Mouse (Mus musculus): Measurements from ENCODE around the gene Zfp982. TPM values are rescaled to one million over a fixed set of nuclear protein-coding genes. Genes with fewer than 3 reads are reported as not detected.
"Not testable (repeated sequence)": the region's sequence is repeated elsewhere in the genome, so short reads cannot be mapped to it uniquely, and the experiment has no call there.

Gene Zfp982
- 13.0 and 14.9 TPM in 2 replicates for total RNA-seq (2021)
- long read RNA-seq, experiment 1, partial matches to known transcripts: 0 of 1 reads
- long read RNA-seq, experiment 1, other reads (novel, unspliced or antisense): 1 of 1 reads
- long read RNA-seq, experiment 2, partial matches to known transcripts: 0 of 2 reads
- long read RNA-seq, experiment 2, other reads (novel, unspliced or antisense): 2 of 2 reads

DNA sequence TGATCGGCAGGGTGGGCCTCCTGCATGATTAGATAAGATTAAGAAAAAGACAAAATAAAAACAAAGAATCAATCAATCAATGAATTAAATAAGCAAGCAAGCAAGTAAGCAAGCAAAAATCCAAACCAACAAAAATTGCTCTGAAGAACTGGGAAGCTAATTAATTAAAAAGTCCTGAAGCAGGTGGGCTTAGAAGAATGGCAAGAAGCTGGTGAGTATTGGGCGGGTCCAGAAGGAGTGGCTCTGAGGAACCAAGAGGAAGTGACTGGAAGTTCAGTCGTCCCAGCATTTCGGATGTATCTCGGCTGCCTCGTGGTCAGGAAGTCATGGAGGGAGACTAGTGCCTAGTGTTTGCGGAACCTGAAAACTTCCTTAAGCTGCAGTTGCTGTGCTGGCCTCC lies at the start of gene Zfp982:
Gene Zfp982 (plus strand): TSS at position 301 of the 400 bp plus-strand sequence.
- DNase-seq: not testable (repeated sequence)

DNA sequence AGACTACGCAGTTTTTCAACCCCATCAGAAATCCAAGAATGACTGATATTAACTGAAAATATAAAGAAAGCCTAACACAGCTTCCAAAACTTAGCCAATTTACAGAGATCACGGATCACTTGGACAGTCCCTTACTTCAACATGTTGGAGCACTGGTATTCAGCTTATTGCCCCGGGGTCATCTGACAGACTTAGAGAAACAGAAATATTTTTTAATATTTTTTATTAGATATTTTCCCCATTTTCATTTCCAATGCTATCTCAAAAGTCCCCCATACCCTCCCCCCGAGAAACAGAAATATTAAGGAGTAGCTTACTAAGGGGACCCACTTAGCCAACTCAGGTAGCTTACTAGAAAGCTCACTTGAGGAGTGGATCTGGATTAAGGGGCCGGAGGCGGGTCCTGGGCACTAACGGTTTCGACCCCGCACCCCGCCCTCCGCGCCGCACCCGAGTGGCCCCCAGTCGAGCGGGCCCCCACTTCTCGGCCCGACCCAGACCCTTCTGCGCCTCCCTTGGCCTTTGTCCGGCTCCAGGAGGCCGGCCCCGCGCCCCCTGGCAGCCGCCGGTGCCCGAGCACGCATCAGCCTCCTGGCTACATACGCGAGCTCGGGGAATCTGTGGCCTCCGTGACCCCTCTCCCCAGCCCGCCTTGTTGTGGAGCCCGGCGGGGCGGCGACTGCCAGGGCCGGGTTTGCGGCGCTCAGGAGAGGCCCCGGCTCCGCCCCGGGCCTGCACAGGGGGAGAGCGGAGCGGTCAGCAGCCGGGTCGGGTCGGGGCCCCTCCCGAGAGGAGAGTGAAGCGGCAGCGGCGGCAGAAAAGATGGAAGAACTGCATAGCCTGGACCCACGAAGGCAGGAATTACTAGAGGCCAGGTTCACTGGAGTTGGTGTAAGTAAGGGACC lies 49.3 kb upstream of the Zfp982 start:
- peak; percentile 80 for DNase-seq

DNA sequence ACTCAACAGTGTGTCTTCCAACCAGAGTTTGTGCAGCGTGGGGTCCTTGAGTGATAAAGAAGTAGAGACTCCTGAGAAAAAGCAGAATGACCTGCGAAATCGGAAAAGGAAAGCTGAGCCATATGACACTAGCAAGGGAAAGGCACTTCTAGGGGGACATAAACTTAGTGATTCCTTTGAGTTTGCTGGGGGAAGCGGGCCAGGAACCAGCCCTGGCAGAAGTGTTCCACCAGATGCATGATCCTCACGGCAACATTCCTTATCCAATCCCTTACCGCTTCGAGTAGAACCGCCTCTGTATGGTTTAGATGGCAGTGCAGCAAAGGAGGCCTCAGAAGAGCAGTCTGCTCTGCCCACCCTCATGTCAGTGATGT lies 48.7 kb upstream of the Zfp982 start:
- peak; percentile 37 for DNase-seq

DNA sequence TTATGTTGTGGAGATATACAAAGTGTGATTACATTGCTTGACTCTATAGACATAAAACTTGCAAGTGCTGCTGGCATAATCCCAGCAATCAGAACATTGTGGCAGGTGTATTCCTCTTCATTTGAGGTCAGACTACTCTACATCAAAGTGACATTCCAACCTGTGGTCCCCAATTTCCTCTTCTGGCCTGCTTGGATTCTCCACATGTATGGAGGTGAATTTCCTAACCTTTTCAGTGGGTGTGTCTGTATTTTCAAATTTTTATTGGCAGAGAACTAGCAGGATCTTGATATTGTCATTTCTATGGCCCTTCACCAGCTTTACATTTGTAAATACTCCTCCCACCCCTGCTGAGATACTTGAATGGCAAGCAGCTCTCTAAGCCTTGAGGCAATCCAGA lies 46.8 kb upstream of the Zfp982 start:
- DNase-seq: not testable (repeated sequence)

DNA sequence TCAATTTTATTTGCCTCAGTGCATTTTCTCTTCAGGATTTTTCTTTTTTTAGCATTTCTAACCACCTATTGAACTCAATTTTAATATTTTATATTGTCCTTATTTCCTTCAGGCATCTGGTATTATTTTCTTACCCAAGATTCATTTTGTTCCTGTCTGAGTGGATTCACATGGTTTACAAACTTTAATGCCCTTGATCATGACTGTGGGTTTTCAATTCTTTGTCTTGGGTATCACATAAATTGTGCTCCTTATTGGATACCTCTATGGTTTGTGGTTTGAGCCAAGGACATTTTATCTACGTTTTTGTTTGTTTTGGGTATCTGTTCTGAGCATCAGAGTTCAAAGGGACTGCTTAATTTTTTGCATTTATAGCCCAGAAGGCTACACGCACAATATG lies 43.9 kb upstream of the Zfp982 start:
- DNase-seq: no peak

DNA sequence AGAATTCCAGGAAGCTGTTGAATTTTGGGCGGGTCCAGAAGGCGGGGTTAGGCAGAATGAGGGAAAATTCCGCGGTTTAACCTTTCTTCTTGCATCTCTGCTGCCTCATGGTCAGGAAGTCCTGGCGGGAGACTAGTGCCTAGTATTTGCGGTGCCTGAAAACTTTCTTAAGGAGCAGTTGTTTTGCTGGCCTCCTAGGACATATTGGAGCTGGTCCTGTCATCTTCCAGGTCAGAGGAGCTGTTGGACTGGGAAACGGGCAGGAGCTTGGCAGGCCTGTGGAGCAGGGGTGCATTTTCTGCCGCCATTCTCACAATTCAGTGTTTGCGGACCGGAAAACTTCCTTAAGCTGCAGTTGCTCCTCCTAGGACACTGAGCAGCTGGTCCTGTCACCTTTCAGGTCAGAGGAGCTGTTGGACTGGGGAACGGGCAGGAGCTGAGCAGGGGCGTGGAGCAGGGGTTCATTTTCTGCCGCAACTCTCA lies 43.1 kb upstream of the Zfp982 start:
- peak; percentile 14 for DNase-seq

DNA sequence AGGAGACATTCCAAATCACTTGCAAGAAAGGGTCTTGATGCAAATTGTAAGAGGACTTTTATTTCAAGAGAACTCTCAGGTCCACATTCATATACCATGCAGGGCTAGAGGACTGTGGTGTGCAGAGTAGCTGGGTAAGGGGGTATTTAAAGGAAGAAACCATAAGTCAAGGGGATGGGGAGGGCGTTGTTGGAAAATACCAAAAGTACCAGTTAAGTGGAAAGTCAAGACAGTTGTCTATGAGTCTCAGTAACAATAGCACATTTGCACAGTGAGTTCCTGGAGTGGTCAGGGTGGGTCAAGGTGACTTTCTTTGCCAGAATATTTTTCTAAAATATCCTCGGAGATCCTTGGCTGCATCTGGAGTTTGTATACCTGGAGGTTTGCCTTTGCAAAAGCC lies 42.2 kb upstream of the Zfp982 start:
- DNase-seq: not testable (repeated sequence)

DNA sequence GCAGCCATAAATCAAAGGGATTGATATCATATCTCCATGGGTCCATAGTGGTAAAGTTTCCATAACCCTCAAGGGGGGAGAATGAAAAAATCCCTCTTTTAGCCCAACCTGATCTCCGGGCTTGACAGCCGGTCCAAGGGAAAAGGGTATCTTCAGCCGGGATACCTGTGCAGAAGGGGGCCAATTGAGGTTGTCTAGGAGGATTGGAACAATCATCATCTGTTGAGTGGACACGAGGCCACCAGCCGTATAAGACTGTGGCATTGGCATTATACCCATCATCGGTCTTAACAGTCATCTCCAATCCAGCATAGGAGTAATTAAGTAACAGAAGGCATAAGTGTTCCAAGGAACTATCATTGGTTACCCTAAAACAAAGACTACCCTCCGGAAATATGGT lies 25.0 kb upstream of the Zfp982 start:
- DNase-seq: not testable (repeated sequence)

DNA sequence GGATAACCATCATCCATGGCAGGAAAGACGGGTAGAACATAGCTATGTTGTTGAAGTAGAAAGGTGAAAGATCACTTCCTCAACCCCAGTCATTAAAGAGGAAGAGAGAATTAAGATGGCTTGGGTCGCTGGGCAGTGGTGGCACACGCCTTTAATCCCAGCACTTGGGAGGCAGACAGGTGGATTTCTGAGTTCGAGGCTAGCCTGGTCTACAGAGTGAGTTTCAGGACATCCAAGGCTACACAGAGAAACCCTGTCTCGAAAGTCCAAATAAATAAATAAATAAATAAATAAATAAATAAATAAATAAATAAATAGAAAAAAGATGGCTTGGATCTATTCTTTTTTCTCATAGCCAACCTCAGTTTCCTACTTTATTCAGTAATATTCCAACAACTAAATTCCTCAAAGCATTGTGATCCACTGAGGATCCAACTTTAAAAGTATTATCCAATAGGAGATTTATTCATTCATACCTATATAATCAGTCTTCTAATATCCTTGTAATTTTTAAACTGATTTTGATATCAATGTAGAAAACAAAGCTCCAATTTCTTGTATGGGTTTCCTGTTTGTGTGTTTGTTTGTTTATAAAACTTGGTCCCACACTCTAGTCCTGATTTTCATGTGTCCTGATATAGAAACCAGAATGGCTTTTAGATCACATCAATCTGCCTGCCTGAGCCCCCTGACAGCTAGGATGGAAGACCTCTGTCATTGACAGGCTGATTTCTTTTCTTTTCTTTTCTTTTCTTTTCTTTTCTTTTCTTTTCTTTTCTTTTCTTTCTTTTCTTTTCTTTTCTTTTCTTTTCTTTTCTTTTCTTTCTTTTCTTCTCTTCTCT lies 6.8 kb downstream of the Zfp982 start:
- DNase-seq: not testable (repeated sequence)

DNA sequence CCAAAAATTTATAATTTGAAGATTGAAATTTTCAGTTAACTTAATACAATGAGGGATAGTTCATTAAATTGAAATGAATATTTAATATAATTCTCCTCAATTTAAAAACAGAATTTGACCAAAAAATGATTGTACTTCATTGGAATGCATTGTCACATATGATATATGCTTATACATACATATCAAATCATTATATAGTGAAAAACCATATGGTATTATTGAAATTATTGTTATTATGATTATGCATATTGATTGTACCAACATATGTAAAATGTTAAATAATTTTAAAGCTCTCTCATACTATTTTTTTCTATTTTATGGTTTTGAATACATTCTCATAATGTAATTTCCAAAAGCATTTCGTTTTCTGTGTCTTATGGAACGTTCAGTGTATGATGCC lies 17.0 kb downstream of the Zfp982 start:
- no peak for DNase-seq

DNA sequence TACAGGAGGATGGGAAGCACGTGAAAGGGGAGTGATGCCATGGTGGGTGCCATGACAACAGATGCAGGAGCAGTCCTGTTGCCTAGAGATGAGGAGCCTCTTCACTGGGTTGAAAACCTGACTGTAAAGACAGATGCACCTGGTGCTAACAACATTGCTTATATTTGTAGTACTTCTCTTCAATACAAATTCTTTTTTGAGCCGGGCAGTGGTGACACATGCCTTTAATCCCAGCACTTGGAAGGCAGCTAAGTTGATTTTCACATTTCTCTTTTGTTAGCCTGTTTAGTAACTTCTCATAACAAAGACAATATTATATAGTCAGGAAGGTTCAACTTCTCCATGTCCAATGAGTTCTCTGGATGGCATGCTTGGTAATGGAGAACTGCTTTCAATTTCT lies 26.8 kb downstream of the Zfp982 start:
- DNase-seq: no peak

DNA sequence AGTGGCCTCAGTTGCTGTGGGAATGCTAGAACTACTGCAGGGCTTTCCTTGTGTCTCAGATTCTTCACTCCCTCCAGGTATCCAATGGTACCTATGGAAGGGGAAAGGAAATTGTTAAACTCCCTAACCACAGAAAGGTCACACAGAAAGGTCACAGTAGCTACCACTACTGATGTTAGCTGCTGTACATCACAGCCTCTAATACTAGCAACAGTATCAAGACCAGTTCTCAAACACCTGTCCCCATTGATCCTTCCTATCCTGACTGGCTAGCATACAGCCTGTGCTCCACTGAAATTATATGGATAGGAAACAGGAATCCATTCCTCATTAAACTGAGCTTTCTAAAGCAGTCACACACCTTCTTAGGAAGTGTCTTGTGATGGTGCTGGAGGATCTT lies 27.9 kb downstream of the Zfp982 start:
- DNase-seq: no peak

DNA sequence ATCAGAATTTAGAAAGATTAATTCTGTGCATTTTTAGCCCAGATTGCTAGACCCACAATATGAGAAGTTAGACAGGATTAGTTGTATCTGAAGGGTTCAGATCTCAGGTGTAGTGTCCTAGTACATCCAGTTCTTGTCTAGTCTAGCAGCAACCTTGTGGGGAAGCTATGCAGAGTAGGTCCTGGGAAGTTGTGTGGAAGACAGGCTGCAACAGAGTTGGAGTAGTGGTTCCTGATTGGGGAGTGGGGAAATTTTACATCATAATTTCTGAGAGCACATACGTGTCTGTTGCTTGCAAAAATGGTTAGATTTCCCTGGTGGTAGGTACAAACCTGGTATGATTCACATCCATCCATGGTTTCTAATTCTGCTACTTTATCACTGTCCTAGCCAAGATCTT lies 32.9 kb downstream of the Zfp982 start:
- DNase-seq: no peak

DNA sequence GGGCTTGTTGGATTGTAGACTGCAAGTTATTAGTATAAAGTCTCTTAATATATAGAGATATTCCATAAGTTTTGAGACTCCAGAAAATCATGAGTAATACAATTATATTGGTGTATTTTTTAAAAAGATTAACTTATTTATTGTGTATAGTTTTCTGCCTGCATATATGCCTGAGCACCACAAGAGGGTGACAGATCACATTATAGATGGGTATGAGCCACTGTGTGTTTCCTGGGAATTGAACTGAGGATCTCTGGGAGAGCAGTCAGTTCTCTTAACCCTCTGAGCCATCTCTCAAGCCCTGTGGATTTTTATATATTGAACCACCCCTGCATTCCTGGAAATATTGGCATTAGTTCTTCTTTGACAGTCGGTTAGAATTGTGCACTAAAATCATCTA lies 38.1 kb downstream of the Zfp982 start:
- DNase-seq: no peak

DNA sequence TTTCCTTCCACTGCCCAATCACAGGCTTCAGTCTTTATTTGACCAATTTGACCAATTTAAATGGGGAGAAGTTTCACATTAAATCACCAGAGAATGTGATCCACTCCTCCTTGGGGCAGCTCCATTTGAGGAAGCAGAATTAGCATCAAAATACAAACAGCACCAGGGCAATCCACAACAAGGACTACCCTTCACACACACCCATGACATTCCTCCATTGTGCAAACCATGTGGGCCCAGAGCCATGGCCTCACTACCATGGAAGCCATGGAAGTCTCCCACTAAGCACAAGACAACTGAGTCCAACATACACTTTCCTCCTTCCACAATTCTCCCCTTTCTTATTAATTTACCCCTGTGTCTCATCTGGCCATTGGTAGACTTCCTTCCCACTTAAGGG lies 43.7 kb downstream of the Zfp982 start:
- DNase-seq: not testable (repeated sequence)

DNA sequence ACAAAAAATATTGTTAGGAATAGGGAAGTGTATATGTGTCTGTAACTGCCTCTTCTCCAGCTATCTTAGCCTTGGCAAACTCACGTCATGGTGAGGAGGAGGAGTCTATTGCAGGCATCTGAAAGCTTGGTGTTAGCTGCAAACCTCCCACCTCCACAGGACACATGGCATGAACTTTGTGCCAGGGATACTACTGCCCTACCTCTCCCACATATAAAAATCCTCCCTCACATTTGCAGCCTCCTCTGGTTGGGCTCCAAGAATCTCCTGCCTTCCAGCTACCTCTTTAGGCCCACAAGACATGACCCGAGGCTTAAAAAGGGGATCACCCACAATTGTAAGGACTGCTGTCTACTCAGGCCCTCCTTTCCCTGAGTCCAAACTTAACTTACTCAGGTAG lies 45.5 kb downstream of the Zfp982 start:
- no peak for DNase-seq

DNA sequence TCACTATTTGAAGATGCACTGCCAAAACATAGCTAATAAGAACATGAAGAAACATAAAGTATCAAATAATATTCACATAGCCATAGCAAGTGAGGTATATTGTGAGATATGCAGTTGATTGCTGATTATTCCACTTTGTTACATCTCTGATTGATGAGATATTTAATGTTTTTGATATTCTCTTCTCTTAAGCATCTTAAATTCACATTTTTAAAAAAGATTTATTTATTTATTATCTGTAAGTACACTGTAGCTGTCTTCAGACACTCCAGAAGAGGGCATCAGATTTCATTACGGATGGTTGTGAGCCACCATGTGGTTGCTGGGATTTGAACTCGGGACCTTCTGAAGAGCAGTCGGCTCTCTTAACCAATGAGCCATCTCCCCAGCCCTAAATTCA lies 47.7 kb downstream of the Zfp982 start, which contains the start of gene Gm16503:
Gene Gm16503 (plus strand): TSS at position 301 of the 400 bp plus-strand sequence.
- DNase-seq: not testable (repeated sequence)

DNA sequence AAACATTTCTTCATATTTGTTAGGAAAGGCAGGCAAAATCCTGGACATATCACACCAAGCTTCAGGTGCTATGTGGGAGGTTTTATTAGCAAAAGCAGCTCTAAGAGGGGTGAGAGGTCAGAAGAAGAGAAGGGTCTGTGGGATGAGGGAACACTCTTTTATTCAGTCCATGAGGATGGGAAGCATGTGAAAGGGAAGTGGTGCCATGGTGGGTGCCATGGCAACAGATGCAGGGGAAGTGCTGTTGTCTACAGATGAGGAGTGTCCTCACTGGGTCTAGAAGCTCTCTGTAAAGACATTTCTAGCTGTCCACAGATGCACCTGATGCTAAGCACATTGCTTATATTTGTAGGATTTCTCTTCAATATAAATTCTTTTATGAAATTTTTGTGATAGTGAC lies 48.9 kb downstream of the Zfp982 start:
- no peak for DNase-seq

DNA sequence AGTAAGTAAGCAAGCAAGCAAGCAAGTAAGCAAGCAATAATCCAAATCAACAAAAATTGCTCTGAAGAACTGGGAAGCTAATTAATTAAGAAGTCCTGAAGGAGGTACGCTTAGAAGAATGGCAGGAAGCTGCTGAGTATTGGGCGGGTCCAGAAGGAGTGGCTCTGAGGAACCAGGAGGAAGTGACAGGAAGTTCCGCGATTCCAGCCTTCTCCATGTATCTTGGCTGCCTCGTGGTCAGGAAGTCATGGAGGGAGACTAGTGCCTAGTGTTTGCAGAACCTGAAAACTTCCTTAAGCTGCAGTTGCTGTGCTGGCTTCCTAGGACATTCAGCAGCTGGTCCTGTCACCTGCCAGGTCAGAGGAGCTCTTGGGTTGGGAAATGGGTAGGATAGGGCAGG lies 60.9 kb downstream of the Zfp982 start, which contains the start of gene Zfp985:
Gene Zfp985 (plus strand): TSS at position 207 of the 400 bp plus-strand sequence.
- not testable (repeated sequence) for DNase-seq

DNA sequence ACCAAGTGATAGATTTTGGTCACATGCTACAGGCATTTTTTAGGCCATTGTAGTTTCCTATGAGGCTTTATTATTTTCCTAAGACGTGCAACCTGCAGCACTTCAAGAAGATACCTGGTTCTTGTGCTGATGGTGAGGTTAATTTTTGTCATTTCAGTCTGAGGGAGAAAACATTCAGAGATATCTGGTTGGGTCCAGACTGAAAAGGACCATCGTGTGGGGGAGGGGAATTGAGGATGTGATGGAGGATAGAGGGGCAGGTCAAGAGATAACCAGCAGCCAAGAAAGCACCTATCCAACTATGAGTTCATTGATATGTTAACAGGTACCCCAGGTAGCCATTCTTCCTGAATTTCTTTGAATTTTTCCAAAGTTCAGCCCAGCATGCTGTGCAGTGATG lies 62.1 kb downstream of the Zfp982 start:
- not testable (repeated sequence) for DNase-seq

DNA sequence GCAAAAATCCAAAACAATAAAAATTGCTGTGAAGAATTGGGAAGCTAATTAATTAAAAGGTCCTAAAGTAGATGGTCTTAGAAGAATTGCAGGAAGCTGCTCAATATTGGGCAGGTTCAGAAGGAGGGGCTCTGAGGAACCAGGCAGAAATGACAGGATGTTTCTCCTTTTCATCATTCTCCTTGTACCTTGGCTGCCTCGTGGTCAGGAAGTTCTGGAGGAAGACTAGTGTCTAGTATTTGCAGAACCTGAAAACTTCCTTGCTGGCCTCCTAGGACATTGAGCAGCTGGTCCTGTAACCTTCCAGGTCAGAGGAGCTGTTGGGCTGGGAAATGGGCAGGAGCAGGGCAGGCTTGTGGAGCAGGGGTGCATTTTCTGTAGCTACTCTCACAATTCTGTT lies 64.7 kb downstream of the Zfp982 start:
- not testable (repeated sequence) for DNase-seq

DNA sequence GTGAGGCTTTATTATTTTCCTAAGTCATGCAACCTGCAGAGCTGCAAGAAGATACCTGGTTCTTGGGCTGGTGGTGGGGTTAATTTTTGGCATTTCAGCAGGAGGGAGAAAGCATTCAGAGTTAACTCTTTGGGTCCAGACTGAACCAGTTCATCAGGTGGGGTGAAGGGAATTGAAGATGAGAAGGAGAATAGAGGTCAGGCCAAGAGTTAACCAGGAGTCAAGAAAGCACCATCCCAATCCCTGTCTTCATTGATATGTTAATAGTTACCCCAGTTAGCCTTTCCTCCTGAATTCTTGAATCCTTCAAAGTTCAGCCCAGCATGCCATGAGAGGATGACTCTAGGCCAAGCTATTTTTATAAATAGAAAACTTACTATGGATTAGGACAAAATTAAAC lies 65.8 kb downstream of the Zfp982 start:
- not testable (repeated sequence) for DNase-seq

Measured in adrenal gland, postnatal 14 days (tissue).